Mouse (Mus musculus) E14TG2a.4 (cell line): ENCODE measurements around the gene Zfhx3.

Experiments
- H3K27me3 ChIP-seq: 2 replicates; pipeline ENCODE4 v1.6.1; 2014; ENCODE audit warnings: low read length, control low read depth; ENCODE audit not compliant: insufficient read depth
- H3K36me3 ChIP-seq: 2 replicates; pipeline ENCODE4 v1.6.1; 2014; ENCODE audit warnings: low read length, control low read depth; ENCODE audit not compliant: insufficient read depth
- H3K4me1 ChIP-seq: replicated peaks from 2 replicates; pipeline ENCODE4 v1.6.1; 2014; ENCODE audit warnings: low read depth, low read length, control low read depth
- H3K4me3 ChIP-seq: replicated peaks from 2 replicates; pipeline ENCODE4 v1.5.1; 2014; ENCODE audit warnings: mild to moderate bottlenecking, low read length
- H3K9me3 ChIP-seq: 2 replicates; pipeline ENCODE4 v1.6.1; 2014; ENCODE audit warnings: low read length, control low read depth
- CTCF ChIP-seq: conservative IDR thresholded peaks from 2 replicates; pipeline ENCODE4 v1.5.1; 2014; ENCODE audit warnings: low read length
- NANOG ChIP-seq: IDR thresholded peaks from 2 replicates; pipeline ENCODE4 v1.6.1; 2014; ENCODE audit warnings: borderline replicate concordance, low read length, mixed read lengths
- POU5F1 ChIP-seq: IDR thresholded peaks from 2 replicates; pipeline ENCODE4 v1.6.1; 2014; ENCODE audit warnings: low read length, borderline replicate concordance

Zfhx3 gene

GRCm38 (mm10) chr8:109006986-109007385, 1064.5 kb downstream of the Zfhx3 start:
- TF ChIP-seq NANOG (no peak), CTCF (no peak), POU5F1 (no peak)
- Histone ChIP-seq H3K9me3 (no peaks in the 10 kb centered on the region), H3K4me1 (peaks cover 9% of the 10 kb centered on the region)

More at GRCm38 (mm10) chr8:109006986-109007385, 1064.5 kb downstream of the Zfhx3 start:
- H3K4me3 ChIP-seq = no peak overlapping the region
- H3K27me3 ChIP-seq = peaks cover 31% of the 10 kb centered on the region
- no peaks in the 10 kb centered on the region for H3K36me3 ChIP-seq
